Mouse (Mus musculus) naive thymus-derived CD4-positive, alpha-beta T cell, adult 2 months (primary cell): ENCODE measurements at regions not wholly inside any gene's neighbourhood (a gene's known extent, or its start where the extent isn't known, plus 50 kb on each side); places are given as distances from the start of the nearest gene placed in this dataset.
A peak's percentile ranks its signal among the peaks of the same experiment; 100 is the strongest.

ENCODE experiments used
- DNase-seq: peaks from one replicate; pipeline ENCODE4 v3.0.0-alpha.2; 2011; ENCODE audit warnings: low read depth

GRCm38 (mm10) chr17:13654606-13655005, 105.7 kb upstream of the Afdn start:
- peak; percentile 40 for DNase-seq

- DNase-seq = no peak
Observed at GRCm38 (mm10) chr17:13656065-13656464, 104.3 kb upstream of the Afdn start.

GRCm38 (mm10) chr17:13656485-13657181, 103.7 kb upstream of the Afdn start:
- DNase-seq = no peak

- DNase-seq = no peak
Observed at GRCm38 (mm10) chr17:13657182-13657562, 103.2 kb upstream of the Afdn start.

GRCm38 (mm10) chr17:13657656-13658292, 102.6 kb upstream of the Afdn start:
- no peak for DNase-seq

GRCm38 (mm10) chr17:13658321-13658978, 101.9 kb upstream of the Afdn start:
- DNase-seq = no peak

GRCm38 (mm10) chr17:13659103-13659502, 101.2 kb upstream of the Afdn start:
- peak; percentile 50 for DNase-seq

GRCm38 (mm10) chr17:13659943-13660342, 100.4 kb upstream of the Afdn start:
- DNase-seq = no peak

GRCm38 (mm10) chr17:13661023-13661422, 99.3 kb upstream of the Afdn start:
- no peak for DNase-seq

- no peak for DNase-seq
Observed at GRCm38 (mm10) chr17:13662152-13662551, 98.2 kb upstream of the Afdn start.
